Mouse (Mus musculus) CH12.LX (cell line): ENCODE results near the gene Ankrd2. TPM values are rescaled to one million over a fixed set of nuclear protein-coding genes. Genes with fewer than 3 reads are reported as not detected.

Experiments used
- DNase-seq: peaks from one replicate; pipeline ENCODE4 v3.0.0-alpha.2; 2013; ENCODE audit errors: extremely low read depth
- H3K27ac ChIP-seq: 2 replicates; pipeline ENCODE4 v1.5.1; 2012; ENCODE audit warnings: low read depth, mild to moderate bottlenecking, control low read depth, moderate library complexity; ENCODE audit not compliant: insufficient read depth
- H3K27me3 ChIP-seq: replicated peaks from 2 replicates; pipeline ENCODE3; 2012; ENCODE audit warnings: inconsistent platforms
- H3K36me3 ChIP-seq, 2 experiments: replicated peaks in 1 of 2; 2 replicates each; pipeline versions ENCODE3 to v1.6.1; 2012; ENCODE audit warnings: inconsistent platforms in 1 of 2, low read length in 1 of 2, mild to moderate bottlenecking in 1 of 2, mixed read lengths in 1 of 2, moderate library complexity in 1 of 2; ENCODE audit not compliant: control insufficient read depth in 1 of 2, insufficient read depth in 1 of 2
- H3K4me1 ChIP-seq, 2 experiments: 2 replicates each; pipeline ENCODE4 v1.6.1; 2012; ENCODE audit warnings: inconsistent platforms in 1 of 2, moderate library complexity in 1 of 2; ENCODE audit not compliant: insufficient read depth in 2 of 2, control insufficient read depth in 1 of 2
- H3K4me2 ChIP-seq: 2 replicates; pipeline ENCODE4 v1.6.1; 2012; ENCODE audit warnings: low read depth, mild to moderate bottlenecking, control low read depth; ENCODE audit not compliant: poor library complexity, insufficient read depth, severe bottlenecking
- H3K4me3 ChIP-seq, 3 experiments: fragments of 150-350 bp in 1 of 3; sonication (generic) in 1 of 3; replicated peaks in 1 of 3; 2 replicates each; pipeline versions ENCODE3 to v1.5.1; 2011 to 2012; ENCODE audit warnings: low read depth in 2 of 3, low read length in 2 of 3, mild to moderate bottlenecking in 2 of 3, moderate library complexity in 2 of 3, control low read depth in 1 of 3, improper control_type of control experiment in 1 of 3, inconsistent platforms in 1 of 3, mixed read lengths in 1 of 3; ENCODE audit not compliant: poor library complexity in 1 of 3
- H3K79me2 ChIP-seq: replicated peaks from 2 replicates; pipeline ENCODE4 v1.6.1; 2012; ENCODE audit warnings: mild to moderate bottlenecking, moderate library complexity; ENCODE audit not compliant: control insufficient read depth, poor library complexity, insufficient read depth, severe bottlenecking; ENCODE audit errors: extremely low read depth
- H3K9ac ChIP-seq: 2 replicates; pipeline ENCODE4 v1.6.1; 2012; ENCODE audit warnings: low read depth, mild to moderate bottlenecking, control low read depth, moderate library complexity; ENCODE audit not compliant: insufficient read depth
- H3K9me3 ChIP-seq: replicated peaks from 2 replicates; pipeline ENCODE3; 2012; ENCODE audit warnings: low read length, inconsistent platforms, mixed read lengths
- BHLHE40 ChIP-seq: IDR thresholded peaks from 2 replicates; pipeline ENCODE4 v1.6.1; 2011; ENCODE audit warnings: mild to moderate bottlenecking, low read depth, low read length, improper control_type of control experiment
- CHD2 ChIP-seq: IDR thresholded peaks from 2 replicates; pipeline ENCODE4 v1.6.1; 2011; ENCODE audit warnings: low read length, improper control_type of control experiment
- E2F4 ChIP-seq: IDR thresholded peaks from 2 replicates; pipeline ENCODE4 v1.6.1; 2011; ENCODE audit warnings: low read depth, low read length, improper control_type of control experiment; ENCODE audit not compliant: insufficient replicate concordance
- ELF1 ChIP-seq: IDR thresholded peaks from 2 replicates; pipeline ENCODE4 v1.6.1; 2014; ENCODE audit warnings: low read depth, mild to moderate bottlenecking, inconsistent platforms, low read length, improper control_type of control experiment
- JUN ChIP-seq: IDR thresholded peaks from 2 replicates; pipeline ENCODE4 v1.6.1; 2011; ENCODE audit warnings: low read depth, mild to moderate bottlenecking, low read length, improper control_type of control experiment, moderate library complexity; ENCODE audit not compliant: insufficient read depth
- KAT2A ChIP-seq: IDR thresholded peaks from 2 replicates; pipeline ENCODE4 v1.6.1; 2012; ENCODE audit warnings: low read length, improper control_type of control experiment, inconsistent platforms; ENCODE audit not compliant: insufficient replicate concordance
- MAX ChIP-seq: IDR thresholded peaks from 2 replicates; pipeline ENCODE4 v1.6.1; 2011; ENCODE audit warnings: low read length, improper control_type of control experiment
- MAZ ChIP-seq: IDR thresholded peaks from 2 replicates; pipeline ENCODE4 v1.6.1; 2012; ENCODE audit warnings: low read depth, mild to moderate bottlenecking, inconsistent platforms, low read length, improper control_type of control experiment, moderate library complexity
- MEF2A ChIP-seq: IDR thresholded peaks from 2 replicates; pipeline ENCODE4 v1.6.1; 2014; ENCODE audit warnings: low read depth, mild to moderate bottlenecking, inconsistent platforms, low read length, improper control_type of control experiment, borderline replicate concordance
- NRF1 ChIP-seq: IDR thresholded peaks from 2 replicates; pipeline ENCODE4 v1.6.1; 2014; ENCODE audit warnings: low read depth, mild to moderate bottlenecking, inconsistent platforms, low read length, improper control_type of control experiment, moderate library complexity
- PAX5 ChIP-seq: IDR thresholded peaks from 2 replicates; pipeline ENCODE4 v1.6.1; 2012; ENCODE audit warnings: low read length, inconsistent platforms, mixed read lengths
- POLR2A ChIP-seq: IDR thresholded peaks from 2 replicates; pipeline ENCODE4 v1.6.1; 2011; ENCODE audit warnings: low read depth, mild to moderate bottlenecking, improper control_type of control experiment, low read length
- RAD21 ChIP-seq: IDR thresholded peaks from 2 replicates; pipeline ENCODE4 v1.6.1; 2011; ENCODE audit warnings: low read depth, mild to moderate bottlenecking, low read length, improper control_type of control experiment, moderate library complexity
- TCF12 ChIP-seq: IDR thresholded peaks from 2 replicates; pipeline ENCODE4 v1.6.1; 2014; ENCODE audit warnings: low read depth, mild to moderate bottlenecking, inconsistent platforms, low read length, improper control_type of control experiment
- UBTF ChIP-seq: IDR thresholded peaks from 2 replicates; pipeline ENCODE4 v1.6.1; 2012; ENCODE audit warnings: low read depth, mild to moderate bottlenecking, inconsistent platforms, low read length, improper control_type of control experiment, moderate library complexity
- USF1 ChIP-seq: IDR thresholded peaks from 2 replicates; pipeline ENCODE4 v1.6.1; 2014; ENCODE audit warnings: low read depth, mild to moderate bottlenecking, inconsistent platforms, low read length, improper control_type of control experiment
- ZC3H11A ChIP-seq: IDR thresholded peaks from 2 replicates; pipeline ENCODE4 v1.6.1; 2012; ENCODE audit warnings: low read depth, mild to moderate bottlenecking, inconsistent platforms, low read length, improper control_type of control experiment
- ZKSCAN1 ChIP-seq: IDR thresholded peaks from 2 replicates; pipeline ENCODE4 v1.6.1; 2012; ENCODE audit warnings: low read depth, inconsistent platforms, low read length, improper control_type of control experiment, borderline replicate concordance
- ZMIZ1 ChIP-seq: IDR thresholded peaks from 2 replicates; pipeline ENCODE4 v1.6.1; 2012; ENCODE audit warnings: low read depth, mild to moderate bottlenecking, inconsistent platforms, low read length, improper control_type of control experiment
- dilution Hi-C: fragments of 300-500 bp; cut with MboI; formaldehyde crosslinking; loops from 2 replicates; pipeline ENCODE4 v1.14.3; 2020; ENCODE audit warnings: low sequenced_read_pairs; ENCODE audit not compliant: extremely low pct_unique_long_range_greater_than_20kb, extremely low pct_ligation_motif_present
- in situ Hi-C: fragments of 300-500 bp; cut with MboI; formaldehyde crosslinking; loops from 3 replicates; pipeline ENCODE4 v1.14.3; 2019; ENCODE audit warnings: low sequenced_read_pairs, low pct_ligation_motif_present, low pct_unique_long_range_greater_than_20kb, mixed read lengths
- polyA plus RNA-seq: library from polyadenylated mRNA; unstranded; fragments of >175 nt; gene quantifications from 2 replicates; pipeline ENCODE4 v1.2.1, GENCODE M21; 2012; ENCODE audit warnings: low read depth; ENCODE audit not compliant: insufficient read length
- total RNA-seq, 2 experiments: library from RNA; depleted of rRNA; stranded (reverse); fragments of 300-350 nt in 1 of 2; fragments of >200 nt in 1 of 2; gene quantifications; 2 replicates each; pipeline ENCODE4 v1.2.3; 2012 to 2014

Ankrd2 gene
- total and polyA plus RNA-seq, 3 experiments: not detected

DNA sequence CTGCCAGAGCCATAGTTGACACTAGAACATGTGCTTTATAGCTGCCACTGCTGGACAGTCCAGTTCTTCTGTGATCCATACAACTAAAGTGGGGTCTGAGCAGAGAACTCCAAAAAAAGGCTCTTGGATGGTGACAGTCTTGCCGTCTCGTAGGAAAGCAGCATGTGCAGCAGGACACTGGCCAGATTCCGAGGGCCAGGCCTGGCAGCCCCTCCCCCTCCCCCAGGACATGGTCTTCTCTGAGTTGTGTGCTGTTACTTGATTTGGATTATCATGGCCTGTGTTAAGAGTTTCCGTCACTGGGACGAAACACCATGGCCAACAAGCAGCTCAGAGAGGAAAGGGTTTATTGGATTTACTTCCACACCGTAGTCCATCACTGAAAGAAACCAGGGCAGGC is 31.5 kb upstream of the Ankrd2 start:
- TF ChIP-seq E2F4: no peak
- TF ChIP-seq PAX5: no peak
- no peak for TF ChIP-seq RAD21
- TF ChIP-seq UBTF: no peak
- TF ChIP-seq JUN: no peak
- no peak for TF ChIP-seq MAZ
- no peak for TF ChIP-seq NRF1
- TF ChIP-seq ZMIZ1: no peak
- TF ChIP-seq CHD2: no peak
- TF ChIP-seq MAX: no peak
- no peak for TF ChIP-seq KAT2A
- TF ChIP-seq, all 38 proteins: peak for 0
- H3K36me3 ChIP-seq: no peaks in the 10 kb centered on the region
- H3K79me2 ChIP-seq: no peaks in the 10 kb centered on the region
- H3K4me2 ChIP-seq: no peak overlapping the region
- H3K27ac ChIP-seq: no peak overlapping the region
- H3K4me3 ChIP-seq: no peak overlapping the region
- dilution Hi-C loops: no loop called here
- in situ Hi-C loops: no loop called here
- no peaks in the 10 kb centered on the region for H3K9me3 ChIP-seq
- no peaks in the 10 kb centered on the region for H3K27me3 ChIP-seq
- DNase-seq: no peak
- H3K4me1 ChIP-seq: peaks cover 4 to 18% of the 10 kb centered on the region in 2 experiments; a peak in 3 of 4 replicates
- H3K9ac ChIP-seq: no peak overlapping the region

DNA sequence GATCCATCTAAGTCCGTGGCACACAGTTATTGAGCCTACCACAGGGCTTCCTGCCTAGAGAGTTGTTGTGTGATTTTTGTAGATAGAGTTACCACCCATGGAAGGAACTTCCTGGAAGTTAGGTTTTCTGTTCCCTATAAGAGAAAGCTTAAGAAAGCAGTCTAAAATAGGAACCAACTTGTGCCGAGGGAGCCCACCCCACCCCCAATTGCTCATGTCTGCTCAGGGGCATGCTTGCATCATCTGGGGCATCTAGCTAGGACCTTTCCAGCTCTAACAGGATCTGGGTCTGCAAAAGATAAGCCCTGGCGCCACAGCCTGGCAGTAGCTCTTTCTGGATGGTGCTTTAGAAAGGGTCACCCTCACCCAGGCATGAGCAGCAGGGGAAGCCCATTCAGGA is 30.2 kb upstream of the Ankrd2 start:
- dilution Hi-C loops (no loop called here), in situ Hi-C loops (no loop called here)
- Histone ChIP-seq H3K36me3 (no peaks in the 10 kb centered on the region), H3K4me1 (peaks cover 4 to 18% of the 10 kb centered on the region in 2 experiments; a peak in 3 of 4 replicates), H3K9ac (peak overlapping the region; percentile 6; the same call in 1 of the 2 replicates), H3K27ac (no peak overlapping the region), H3K27me3 (no peaks in the 10 kb centered on the region), H3K9me3 (no peaks in the 10 kb centered on the region), H3K4me3 (no peak overlapping the region), H3K79me2 (no peaks in the 10 kb centered on the region), H3K4me2 (0 out of 2 replicates have a peak overlapping the region, but pooled peaks have one; percentile 24)
- TF ChIP-seq MEF2A: no peak
- TF ChIP-seq RAD21: no peak
- no peak for TF ChIP-seq USF1
- no peak for TF ChIP-seq ELF1
- no peak for TF ChIP-seq TCF12
- TF ChIP-seq POLR2A: no peak
- TF ChIP-seq ZC3H11A: no peak
- TF ChIP-seq ZKSCAN1: no peak
- TF ChIP-seq PAX5: no peak
- TF ChIP-seq BHLHE40: no peak
- TF ChIP-seq UBTF: no peak
- DNase-seq: peak; percentile 34
